Mouse (Mus musculus): ENCODE data around the gene Wipi1.

- TF ChIP-seq POLR2A (IDR thresholded peaks at IDR 0.05; ENCODE audit: extremely low read depth, insufficient read depth, low read length) (no peak), CTCF (IDR thresholded peaks at IDR 0.05; ENCODE audit: low read depth, low read length) (no peak)
These were observed 40.7 kb upstream of the Wipi1 start for GRCm38 (mm10) chr11:109652505-109652904.
